In genomic region chr2:152227051-152227481, GRCm38 (mm10) we compare ENCODE assay signal across 8 mouse cellular contexts. TPM values are rescaled to one million over a fixed set of nuclear protein-coding genes. Genes with fewer than 3 reads are reported as not detected.
DNase-seq lines count a peak whose midpoint lies in the region; ATAC-seq lines count a peak whose summit lies in the region.

No protein-coding gene starts in this region.

- H3K27me3 ChIP-seq in forebrain, embryonic 11.5 days (ENCODE audit: control insufficient read depth, insufficient read depth, low read length): no peaks in the 10 kb centered on the region

- no peaks in the 10 kb centered on the region; the same call in 1 of the 2 replicates for H3K4me1 ChIP-seq in forebrain, embryonic 11.5 days (replicated peaks; ENCODE audit: control insufficient read depth, insufficient read depth, low read length)

- peak overlapping the region; percentile 92 for H3K27ac ChIP-seq in forebrain, embryonic 11.5 days (ENCODE audit: low read depth, low read length)
- peak overlapping the region; percentile 34; the same call in 1 of the 2 replicates for H3K27ac ChIP-seq in macrophage

- H3K9ac ChIP-seq in forebrain, embryonic 11.5 days (ENCODE audit: low read length): peak overlapping the region; percentile 97

- under 1% methylated on average over 38 of the region's 38 CpGs for WGBS in forebrain, embryonic 11.5 days
- WGBS in macrophage (ENCODE audit: missing documents): 1% methylated on average over 38 of the region's 38 CpGs

- intact Hi-C loops in heart, postnatal 14 days (cut with DNase I): no loop called here

- no peaks in the 10 kb centered on the region for H3K36me3 ChIP-seq in forebrain, embryonic 11.5 days (ENCODE audit: control insufficient read depth, insufficient read depth, low read length)
- no peaks in the 10 kb centered on the region for H3K36me3 ChIP-seq in macrophage (ENCODE audit: inconsistent target)

- peak; percentile 81 for DNase-seq in Muller cell, postnatal 12 days (ENCODE audit: inconsistent ontology term)
- DNase-seq in c-Kit-positive CD71-negative TER-119-negative erythroid progenitor cells, embryonic 14.5 days (ENCODE audit: low read depth): peak; percentile 55
- DNase-seq in forebrain, embryonic 11.5 days (ENCODE audit: low spot score): peak; percentile 83
- DNase-seq in heart, postnatal 14 days: peak; percentile 69 to 73
- DNase-seq in layer of hippocampus, postnatal 25 days (ENCODE audit: extremely low spot score in 1 of 2, low spot score in 1 of 2): peak; percentile 49 to 69
- peak; percentile 75 to 76 for DNase-seq in right cerebral cortex, postnatal 10 days (ENCODE audit: low spot score in 2 of 2)
- DNase-seq in urinary bladder, postnatal 25 days (ENCODE audit: low spot score): peak; percentile 58

- peak; percentile 81 for ATAC-seq in forebrain, embryonic 11.5 days (replicated peaks; ENCODE audit: low FRiP score)

- H3K4me2 ChIP-seq in forebrain, embryonic 11.5 days (ENCODE audit: low read depth, low read length, severe bottlenecking): peak overlapping the region; percentile 73

- no peaks in the 10 kb centered on the region for H3K9me3 ChIP-seq in forebrain, embryonic 11.5 days (ENCODE audit: control insufficient read depth, low read length)

- peak overlapping the region; percentile 98 for H3K4me3 ChIP-seq in forebrain, embryonic 11.5 days (ENCODE audit: low read depth, low read length)
- H3K4me3 ChIP-seq in macrophage (ENCODE audit: inconsistent target): peak overlapping the region; percentile 63

- H3K79me2 ChIP-seq in macrophage (ENCODE audit: inconsistent target): peaks cover 50% of the 10 kb centered on the region

RNA-seq across cellular contexts. Expression of gene Csnk2a1, which starts 0.4 kb away (rescaled TPM):
- 72.2 and 73.6 TPM in 2 replicates for polyA plus RNA-seq in forebrain, embryonic 11.5 days (2014; fragmentation: Nextera tagmentation; extraction: Ambion mirVana)
- 100 to 1,000 TPM in 1 of 2 experiments, 10 to 100 TPM in 1; 98.1 to 101 TPM for total RNA-seq in heart, postnatal 14 days (2021)
- total RNA-seq in layer of hippocampus, postnatal 25 days (2021): 10 to 100 TPM; 93.6 to 98.6 TPM
- 100 to 1,000 TPM in 18 of 26 experiments, 10 to 100 TPM in 8; 54.8 to 170 (median 117) TPM for total RNA-seq in macrophage (2018; cell fraction: chromatin; rRNA removed)
- total RNA-seq in macrophage (2018; cell fraction: cytosol; rRNA removed): 10 to 100 TPM; 50.3 to 74.7 (median 65.9) TPM
- total RNA-seq in macrophage (2018; cell fraction: nucleus; rRNA removed): 100 to 1,000 TPM in 10 of 26 experiments, 10 to 100 TPM in 16; 47.1 to 171 (median 93.9) TPM
- 49.1 to 60.8 TPM (median 53.2 TPM) in 3 replicates for polyA plus RNA-seq in macrophage (2018)

Comparison
In these comparisons a context has a peak if more than half of its experiments do, and no peak if none do; other contexts are left out.
1. Peak in every context shown above with its lines: DNase-seq, ATAC-seq, H3K4me3 ChIP-seq and H3K27ac ChIP-seq.